Mouse (Mus musculus) CH12.LX (cell line): ENCODE results near the gene Trim47.
A peak's percentile ranks its signal among the peaks of the same experiment; 100 is the strongest.

Source experiments
- CHD1 ChIP-seq: IDR thresholded peaks from 2 replicates; pipeline ENCODE4 v1.6.1; 2012; ENCODE audit warnings: low read depth, low read length, improper control_type of control experiment, inconsistent platforms
- CTCF ChIP-seq, 2 experiments: IDR thresholded peaks in 1 of 2; conservative IDR thresholded peaks in 1 of 2; 2 replicates each; pipeline ENCODE4 v1.5.1; 2011 to 2012; ENCODE audit warnings: low read depth in 2 of 2, low read length in 2 of 2, improper control_type of control experiment in 1 of 2, inconsistent platforms in 1 of 2, mild to moderate bottlenecking in 1 of 2, moderate library complexity in 1 of 2
- ETS1 ChIP-seq: conservative IDR thresholded peaks from 2 replicates; pipeline ENCODE4 v1.6.1; 2012; ENCODE audit warnings: low read depth, mild to moderate bottlenecking, inconsistent platforms, low read length, improper control_type of control experiment, moderate library complexity
- MAFK ChIP-seq: IDR thresholded peaks from 2 replicates; pipeline ENCODE4 v1.6.1; 2011; ENCODE audit warnings: low read length, improper control_type of control experiment; ENCODE audit not compliant: insufficient replicate concordance
- MXI1 ChIP-seq: IDR thresholded peaks from 2 replicates; pipeline ENCODE4 v1.6.1; 2011; ENCODE audit warnings: mild to moderate bottlenecking, low read depth, low read length, improper control_type of control experiment
- MYC ChIP-seq: IDR thresholded peaks from 2 replicates; pipeline ENCODE4 v1.6.1; 2011; ENCODE audit warnings: low read depth, mild to moderate bottlenecking, improper control_type of control experiment, low read length
- NRF1 ChIP-seq: IDR thresholded peaks from 2 replicates; pipeline ENCODE4 v1.6.1; 2014; ENCODE audit warnings: low read depth, mild to moderate bottlenecking, inconsistent platforms, low read length, improper control_type of control experiment, moderate library complexity
- POLR2A ChIP-seq: IDR thresholded peaks from 2 replicates; pipeline ENCODE4 v1.6.1; 2011; ENCODE audit warnings: low read depth, mild to moderate bottlenecking, improper control_type of control experiment, low read length
- UBTF ChIP-seq: IDR thresholded peaks from 2 replicates; pipeline ENCODE4 v1.6.1; 2012; ENCODE audit warnings: low read depth, mild to moderate bottlenecking, inconsistent platforms, low read length, improper control_type of control experiment, moderate library complexity
- ZC3H11A ChIP-seq: IDR thresholded peaks from 2 replicates; pipeline ENCODE4 v1.6.1; 2012; ENCODE audit warnings: low read depth, mild to moderate bottlenecking, inconsistent platforms, low read length, improper control_type of control experiment

GRCm38 (mm10) chr11:116167884-116168439 lies 41.0 kb upstream of the Trim47 start, which contains the start of gene Fbf1:
- TF ChIP-seq POLR2A: peak; percentile 91
- TF ChIP-seq CTCF (conservative IDR thresholded peaks at IDR 0.05 in 1 of 2, IDR thresholded peaks at IDR 0.05 in 1 of 2; ENCODE audit: low read depth in 2 of 2, low read length in 2 of 2): no peak
- no peak for TF ChIP-seq CHD1
- TF ChIP-seq ZC3H11A: no peak
- no peak for TF ChIP-seq MAFK
- TF ChIP-seq NRF1: peak; percentile 67
- TF ChIP-seq ETS1: no peak
- TF ChIP-seq UBTF: peak; percentile 74; the same call in 1 of the 2 replicates
- TF ChIP-seq MXI1: peak; percentile 95
- TF ChIP-seq MYC: peak; percentile 84
